Mouse (Mus musculus) liver, embryonic 15.5 days (tissue): Measurements from ENCODE around the gene Ppp3r2. TPM values are rescaled to one million over a fixed set of nuclear protein-coding genes. Genes with fewer than 3 reads are reported as not detected.

Experiments
- ATAC-seq: fragments of 200-750 bp; cut with Nextera tagmentation; 2 replicates; pipeline ENCODE4 v1.8.0; 2017; ENCODE audit warnings: moderate number of reproducible peaks, mild to moderate bottlenecking, moderate library complexity; ENCODE audit not compliant: insufficient read depth
- H3K27ac ChIP-seq: fragments of 300-500 bp; sonication (generic); replicated peaks from 2 replicates; pipeline ENCODE4 v1.5.1; 2015; ENCODE audit warnings: mild to moderate bottlenecking, inconsistent platforms
- H3K27me3 ChIP-seq: fragments of 300-500 bp; sonication (generic); 2 replicates; pipeline ENCODE4 v1.6.1; 2015; ENCODE audit warnings: mild to moderate bottlenecking, inconsistent platforms
- H3K36me3 ChIP-seq: fragments of 300-500 bp; sonication (generic); replicated peaks from 2 replicates; pipeline ENCODE4 v1.6.1; 2015; ENCODE audit warnings: moderate library complexity, mild to moderate bottlenecking, inconsistent platforms
- H3K4me1 ChIP-seq: fragments of 300-500 bp; sonication (generic); replicated peaks from 2 replicates; pipeline ENCODE4 v1.6.1; 2015; ENCODE audit warnings: inconsistent platforms
- H3K4me2 ChIP-seq: fragments of 300-500 bp; sonication (generic); 2 replicates; pipeline ENCODE4 v1.6.1; 2015; ENCODE audit warnings: moderate library complexity, mild to moderate bottlenecking, inconsistent platforms
- H3K4me3 ChIP-seq: fragments of 300-500 bp; sonication (generic); replicated peaks from 2 replicates; pipeline ENCODE4 v1.5.1; 2015; ENCODE audit warnings: mild to moderate bottlenecking, inconsistent platforms
- H3K9ac ChIP-seq: fragments of 300-500 bp; sonication (generic); 2 replicates; pipeline ENCODE4 v1.6.1; 2015; ENCODE audit warnings: moderate library complexity, mild to moderate bottlenecking, inconsistent platforms
- H3K9me3 ChIP-seq: fragments of 300-500 bp; sonication (generic); replicated peaks from 2 replicates; pipeline ENCODE4 v1.6.1; 2016; ENCODE audit warnings: inconsistent platforms
- WGBS: fragments of 180-500 bp; shearing (Covaris S2); methylation state at CpG from one replicate; pipeline ENCODE4 v1.1.7; 2015; ENCODE audit warnings: mixed read lengths; ENCODE audit not compliant: insufficient replicate concordance; 5-methylcytosine and 5-hydroxymethylcytosine counted together
- polyA plus RNA-seq: library from polyadenylated mRNA; unstranded; fragments of >200 nt; fragmentation: Nextera tagmentation; extraction: Ambion mirVana; gene quantifications from 2 replicates; pipeline ENCODE4 v1.2.1, GENCODE M21; 2015

The Ppp3r2 gene
- polyA plus RNA-seq = not detected in 2 replicates

- Histone ChIP-seq H3K27me3 (no peaks in the 10 kb centered on the region), H3K4me3 (no peak within 1 kb of the TSS), H3K27ac (no peak within 1 kb of the TSS), H3K9ac (no peak within 1 kb of the TSS), H3K4me1 (no peaks in the 10 kb centered on the region), H3K4me2 (no peak within 1 kb of the TSS), H3K36me3 (no peaks in the 10 kb centered on the region), H3K9me3 (no peaks in the 10 kb centered on the region)
- 69% methylated on average over 13 of the region's 13 CpGs for WGBS
- no peak for ATAC-seq
These were observed at the start of gene Ppp3r2 for GRCm38 (mm10) chr4:49681812-49682211. Gene Ppp3r2, minus strand, starts transcription at chr4:49682024.

- no peaks in the 10 kb centered on the region for H3K27me3 ChIP-seq
- WGBS = 55% methylated on average over 3 of the region's 3 CpGs
- no peak overlapping the region for H3K27ac ChIP-seq
- no peaks in the 10 kb centered on the region for H3K4me1 ChIP-seq
- no peaks in the 10 kb centered on the region for H3K36me3 ChIP-seq
- no peak overlapping the region for H3K4me3 ChIP-seq
- no peaks in the 10 kb centered on the region for H3K9me3 ChIP-seq
- H3K9ac ChIP-seq = no peak overlapping the region
- H3K4me2 ChIP-seq = no peak overlapping the region
- no peak for ATAC-seq
These were observed 47.5 kb upstream of the Ppp3r2 start for GRCm38 (mm10) chr4:49729326-49729725.

DNA sequence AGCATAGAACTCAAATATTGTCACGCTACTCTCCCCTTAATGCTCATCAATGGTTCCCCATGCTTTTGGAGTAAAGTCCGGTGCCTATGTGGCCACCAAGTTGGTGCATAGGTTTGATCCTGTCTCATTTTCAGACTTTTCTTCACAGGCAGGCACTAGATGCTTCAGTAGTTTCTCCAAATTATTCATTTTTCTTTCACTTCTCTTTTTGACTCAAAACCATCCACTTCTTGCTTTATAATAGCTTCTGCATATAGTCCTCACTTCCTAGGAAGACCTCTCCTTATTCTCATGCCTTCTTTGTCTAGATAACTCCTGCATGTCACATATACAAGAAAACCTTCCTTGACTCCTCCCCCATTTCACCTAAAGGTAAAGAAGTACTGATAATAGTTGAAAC, 42.1 kb upstream of the Ppp3r2 start:
- Histone ChIP-seq H3K9ac (no peak overlapping the region), H3K9me3 (no peaks in the 10 kb centered on the region), H3K27ac (no peak overlapping the region), H3K4me2 (no peak overlapping the region), H3K36me3 (no peaks in the 10 kb centered on the region), H3K4me3 (no peak overlapping the region), H3K27me3 (no peaks in the 10 kb centered on the region), H3K4me1 (no peaks in the 10 kb centered on the region)
- 66% methylated on average over 2 of the region's 2 CpGs for WGBS
- no peak for ATAC-seq

GRCm38 (mm10) chr4:49691405-49692194, 9.8 kb upstream of the Ppp3r2 start:
- no peak overlapping the region for H3K4me2 ChIP-seq
- H3K27ac ChIP-seq = no peak overlapping the region
- no peak overlapping the region for H3K9ac ChIP-seq
- H3K4me1 ChIP-seq = no peaks in the 10 kb centered on the region
- no peaks in the 10 kb centered on the region for H3K27me3 ChIP-seq
- H3K4me3 ChIP-seq = no peak overlapping the region
- 54% methylated on average over 12 of the region's 12 CpGs for WGBS
- H3K9me3 ChIP-seq = no peaks in the 10 kb centered on the region
- H3K36me3 ChIP-seq = no peaks in the 10 kb centered on the region
- no peak for ATAC-seq

- no peak overlapping the region for H3K27ac ChIP-seq
- H3K4me2 ChIP-seq = no peak overlapping the region
- no peaks in the 10 kb centered on the region for H3K36me3 ChIP-seq
- H3K4me1 ChIP-seq = no peaks in the 10 kb centered on the region
- H3K9me3 ChIP-seq = no peaks in the 10 kb centered on the region
- ATAC-seq = no peak
- no peak overlapping the region for H3K4me3 ChIP-seq
- no peak overlapping the region for H3K9ac ChIP-seq
- WGBS = 18% methylated on average over 9 of the region's 9 CpGs
- H3K27me3 ChIP-seq = no peaks in the 10 kb centered on the region
These were observed 6.9 kb upstream of the Ppp3r2 start for GRCm38 (mm10) chr4:49688594-49689288.

DNA sequence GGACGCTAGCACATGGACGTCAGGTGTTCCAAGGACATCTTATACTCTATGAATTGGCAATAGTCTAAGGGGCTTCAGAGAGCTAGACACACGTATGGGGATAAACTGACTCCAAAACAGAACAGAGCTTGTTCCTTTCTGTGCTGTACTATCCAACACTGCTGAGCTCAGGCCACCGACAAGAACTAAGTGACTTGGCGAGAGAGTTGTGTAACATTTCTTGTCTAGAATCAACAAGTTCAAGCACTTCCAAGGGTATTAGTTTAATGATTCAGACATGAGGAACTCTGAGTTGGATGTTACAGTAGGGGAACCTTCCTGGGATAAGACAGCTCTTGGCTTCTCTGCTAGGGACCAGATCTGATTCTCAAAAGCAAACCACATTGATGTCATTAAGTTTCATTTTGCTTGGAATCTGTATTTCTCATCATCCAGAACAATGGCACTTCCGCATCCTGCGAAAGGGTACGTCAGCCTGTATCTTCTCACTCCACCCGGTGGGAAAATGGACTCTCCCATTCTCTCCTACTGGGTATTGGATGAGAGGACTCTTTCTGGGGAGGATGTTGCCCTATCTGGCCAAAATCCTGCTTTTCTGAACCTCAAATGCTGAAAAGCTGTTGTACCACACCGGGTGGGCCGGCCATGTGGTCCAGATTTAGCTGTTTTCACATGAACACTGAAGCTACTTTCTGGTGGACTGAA, 1.5 kb downstream of the Ppp3r2 start:
- Histone ChIP-seq H3K4me2 (no peak overlapping the region), H3K4me1 (no peaks in the 10 kb centered on the region), H3K4me3 (no peak overlapping the region), H3K9ac (no peak overlapping the region), H3K27ac (no peak overlapping the region), H3K9me3 (no peaks in the 10 kb centered on the region), H3K27me3 (no peaks in the 10 kb centered on the region), H3K36me3 (no peaks in the 10 kb centered on the region)
- ATAC-seq = no peak
- 69% methylated on average over 11 of the region's 11 CpGs for WGBS

- Histone ChIP-seq H3K27me3 (no peaks in the 10 kb centered on the region), H3K4me3 (no peak overlapping the region), H3K4me2 (no peak overlapping the region), H3K27ac (no peak overlapping the region), H3K36me3 (no peaks in the 10 kb centered on the region), H3K9ac (no peak overlapping the region), H3K9me3 (no peaks in the 10 kb centered on the region), H3K4me1 (no peaks in the 10 kb centered on the region)
- ATAC-seq = no peak
- 49% methylated on average over 7 of the region's 7 CpGs for WGBS
These were observed 5.0 kb downstream of the Ppp3r2 start for GRCm38 (mm10) chr4:49676790-49677189.

GRCm38 (mm10) chr4:49676071-49676470, 5.8 kb downstream of the Ppp3r2 start:
- Histone ChIP-seq H3K27me3 (no peaks in the 10 kb centered on the region), H3K27ac (no peak overlapping the region), H3K4me2 (no peak overlapping the region), H3K4me1 (no peaks in the 10 kb centered on the region), H3K9me3 (no peaks in the 10 kb centered on the region), H3K36me3 (no peaks in the 10 kb centered on the region), H3K9ac (no peak overlapping the region), H3K4me3 (no peak overlapping the region)
- no peak for ATAC-seq
- 71% methylated on average over 6 of the region's 6 CpGs for WGBS

GRCm38 (mm10) chr4:49664850-49665249, 17.0 kb downstream of the Ppp3r2 start:
- Histone ChIP-seq H3K36me3 (peaks cover 23% of the 10 kb centered on the region), H3K27ac (no peak overlapping the region), H3K27me3 (no peaks in the 10 kb centered on the region), H3K4me2 (no peak overlapping the region), H3K9ac (no peak overlapping the region), H3K4me3 (no peak overlapping the region), H3K4me1 (no peaks in the 10 kb centered on the region), H3K9me3 (no peaks in the 10 kb centered on the region)
- no peak for ATAC-seq
- 72% methylated on average over 5 of the region's 5 CpGs for WGBS

DNA sequence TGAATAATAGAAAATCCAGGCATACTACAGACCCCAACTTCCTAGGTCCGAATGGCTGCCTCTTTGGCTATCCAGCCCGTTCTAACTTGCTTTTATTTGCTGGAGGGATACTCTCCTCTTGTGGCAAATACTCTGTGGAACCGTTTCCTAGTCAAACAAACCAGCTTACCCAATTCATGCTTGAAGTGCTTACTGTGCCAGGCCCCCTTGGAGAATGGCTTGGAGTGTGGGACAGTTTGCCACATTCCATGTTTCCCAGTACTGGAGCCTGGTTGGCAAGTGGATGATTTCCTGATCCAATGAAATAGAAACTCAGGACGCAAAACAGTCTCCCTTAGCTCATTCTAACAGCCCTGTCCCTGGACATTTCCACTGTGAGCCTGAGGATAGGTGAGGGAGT, 19.6 kb downstream of the Ppp3r2 start:
- WGBS = 70% methylated on average over 4 of the region's 4 CpGs
- Histone ChIP-seq H3K36me3 (peaks cover 43% of the 10 kb centered on the region), H3K4me3 (no peak overlapping the region), H3K9ac (no peak overlapping the region), H3K9me3 (no peaks in the 10 kb centered on the region), H3K4me2 (no peak overlapping the region), H3K27ac (no peak overlapping the region), H3K27me3 (no peaks in the 10 kb centered on the region), H3K4me1 (no peaks in the 10 kb centered on the region)
- no peak for ATAC-seq

DNA sequence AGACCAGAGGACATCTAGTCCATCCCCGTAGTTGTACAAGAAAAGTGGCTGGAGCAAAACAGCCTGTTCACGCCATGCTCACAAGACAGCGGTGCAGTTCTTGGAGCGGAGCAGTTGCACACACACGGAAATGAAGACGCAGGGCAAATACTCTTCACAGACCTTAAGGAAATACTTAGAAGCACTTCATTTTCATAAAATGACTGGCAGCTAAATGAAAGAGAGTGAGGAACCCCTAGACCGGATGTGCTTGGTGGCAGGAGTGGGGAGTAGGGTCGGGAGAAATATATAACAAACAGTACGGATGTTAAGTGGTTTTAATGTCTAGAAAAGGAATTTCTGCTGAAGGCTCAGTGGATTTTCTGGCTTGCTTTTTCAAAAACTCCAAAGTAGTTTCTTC, 20.2 kb downstream of the Ppp3r2 start:
- no peaks in the 10 kb centered on the region for H3K9me3 ChIP-seq
- H3K36me3 ChIP-seq = peaks cover 49% of the 10 kb centered on the region
- 87% methylated on average over 9 of the region's 9 CpGs for WGBS
- no peak overlapping the region for H3K4me3 ChIP-seq
- H3K27ac ChIP-seq = no peak overlapping the region
- no peak overlapping the region for H3K9ac ChIP-seq
- H3K4me1 ChIP-seq = no peaks in the 10 kb centered on the region
- ATAC-seq = no peak
- H3K27me3 ChIP-seq = no peaks in the 10 kb centered on the region
- no peak overlapping the region for H3K4me2 ChIP-seq
